Mouse (Mus musculus) kidney, postnatal 25 days (tissue): ENCODE measurements around the gene Tchh.
"Not testable (repeated sequence)": the region's sequence is repeated elsewhere in the genome, so short reads cannot be mapped to it uniquely, and the experiment has no call there.

Source experiments
- DNase-seq, 2 experiments: peaks; one replicate each; pipeline ENCODE4 v3.0.0; 2021; ENCODE audit warnings: mixed read lengths in 2 of 2

Tchh gene

DNA sequence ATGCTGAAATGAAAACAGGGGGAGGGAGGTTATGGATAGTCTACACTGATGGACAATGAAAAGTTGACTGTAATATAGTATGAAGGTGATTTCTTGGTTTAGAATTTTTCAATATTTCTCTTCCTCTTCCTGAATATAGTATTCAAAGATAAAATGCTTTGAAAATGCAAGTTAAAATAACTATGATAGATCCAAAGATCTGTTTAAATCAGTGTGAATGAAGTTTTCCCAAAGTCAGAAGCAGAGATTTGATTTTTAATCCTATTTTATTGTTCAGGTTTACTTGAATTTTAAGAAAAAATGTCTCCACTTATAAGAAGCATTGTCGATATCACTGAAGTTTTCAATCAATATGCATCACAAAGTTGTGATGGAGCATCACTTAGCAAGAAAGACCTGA lies at the start of gene Tchh:
Tchh (plus strand) TSS at position 301 of the 400 bp plus-strand sequence.
- no peak for DNase-seq

GRCm38 (mm10) chr3:93393366-93393765 lies 48.8 kb upstream of the Tchh start, which contains the start of gene Rptn:
Gene Rptn, plus strand, starts transcription at chr3:93393699.
- DNase-seq: no peak

DNA sequence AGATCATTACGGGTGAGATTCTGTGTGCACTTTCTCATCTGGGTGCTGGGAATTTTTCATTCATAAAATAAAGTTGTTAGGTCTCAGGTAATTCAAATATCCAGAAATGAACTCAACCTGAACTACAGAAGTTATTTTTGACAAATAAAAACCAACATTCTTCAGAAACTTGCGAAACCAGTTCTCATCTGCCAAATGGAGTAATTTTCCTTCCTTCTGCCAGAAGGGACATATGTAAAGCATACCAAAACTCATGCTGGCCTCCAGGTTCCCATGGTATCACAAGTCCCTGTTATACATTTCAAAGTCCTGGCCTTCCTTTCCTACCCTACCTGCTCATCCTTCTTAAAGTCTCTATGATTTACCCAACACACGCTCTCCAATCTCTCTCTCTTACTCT lies 38.2 kb upstream of the Tchh start:
- no peak for DNase-seq

DNA sequence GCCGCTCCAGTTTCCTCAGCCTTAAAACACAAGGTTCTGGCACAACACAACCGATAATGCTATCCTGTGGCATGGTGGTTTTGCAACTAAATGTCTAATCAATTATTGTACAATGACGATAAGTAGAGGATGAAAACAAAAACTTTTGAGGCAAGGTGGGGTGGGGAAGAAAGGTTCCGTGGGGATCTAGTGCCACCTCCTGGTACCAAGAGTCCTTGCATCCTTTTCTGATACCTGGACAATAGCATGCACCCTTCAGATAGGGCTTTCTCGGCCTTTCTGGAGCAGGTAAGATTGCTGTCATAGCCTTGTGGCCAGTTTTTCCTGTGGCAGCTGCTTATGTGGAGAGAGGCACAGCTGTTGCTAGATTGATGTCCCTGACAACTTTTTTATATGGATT lies 35.1 kb upstream of the Tchh start:
- DNase-seq: peak; percentile 40 to 42

- no peak for DNase-seq
Measured at GRCm38 (mm10) chr3:93411905-93412304, 30.2 kb upstream of the Tchh start.

GRCm38 (mm10) chr3:93431673-93432072 lies 10.5 kb upstream of the Tchh start:
- no peak for DNase-seq

- DNase-seq: peak; percentile 11 to 37
Measured at GRCm38 (mm10) chr3:93443501-93444101, 1.5 kb downstream of the Tchh start.

GRCm38 (mm10) chr3:93444343-93445164 lies 2.4 kb downstream of the Tchh start:
- peak; percentile 67 to 86 for DNase-seq

DNA sequence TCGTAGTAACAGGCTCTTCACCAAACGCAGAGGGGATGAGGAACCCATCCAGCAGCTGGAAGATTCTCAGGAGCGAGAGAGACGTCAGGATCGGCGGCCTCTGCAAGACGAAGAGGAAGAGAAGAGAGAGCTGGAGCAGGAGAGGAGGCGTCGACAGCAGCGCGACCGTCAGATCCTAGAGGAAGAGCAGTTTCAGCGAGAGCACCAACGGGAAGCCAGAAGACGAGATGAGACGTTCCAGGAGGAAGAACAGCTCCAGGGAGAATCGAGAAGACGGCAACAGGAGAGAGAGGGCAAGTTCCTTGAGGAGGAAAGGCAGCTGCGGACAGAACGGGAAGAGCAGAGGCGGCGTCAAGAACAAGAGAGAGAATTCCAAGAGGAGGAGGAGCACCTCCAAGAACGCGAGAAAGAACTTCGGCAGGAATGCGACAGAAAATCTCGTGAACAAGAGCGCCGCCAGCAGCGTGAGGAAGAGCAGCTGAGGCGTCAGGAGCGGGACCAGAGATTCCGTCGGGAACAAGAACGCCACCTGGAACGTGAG lies 3.1 kb downstream of the Tchh start:
- peak; percentile 37 to 58 for DNase-seq

DNA sequence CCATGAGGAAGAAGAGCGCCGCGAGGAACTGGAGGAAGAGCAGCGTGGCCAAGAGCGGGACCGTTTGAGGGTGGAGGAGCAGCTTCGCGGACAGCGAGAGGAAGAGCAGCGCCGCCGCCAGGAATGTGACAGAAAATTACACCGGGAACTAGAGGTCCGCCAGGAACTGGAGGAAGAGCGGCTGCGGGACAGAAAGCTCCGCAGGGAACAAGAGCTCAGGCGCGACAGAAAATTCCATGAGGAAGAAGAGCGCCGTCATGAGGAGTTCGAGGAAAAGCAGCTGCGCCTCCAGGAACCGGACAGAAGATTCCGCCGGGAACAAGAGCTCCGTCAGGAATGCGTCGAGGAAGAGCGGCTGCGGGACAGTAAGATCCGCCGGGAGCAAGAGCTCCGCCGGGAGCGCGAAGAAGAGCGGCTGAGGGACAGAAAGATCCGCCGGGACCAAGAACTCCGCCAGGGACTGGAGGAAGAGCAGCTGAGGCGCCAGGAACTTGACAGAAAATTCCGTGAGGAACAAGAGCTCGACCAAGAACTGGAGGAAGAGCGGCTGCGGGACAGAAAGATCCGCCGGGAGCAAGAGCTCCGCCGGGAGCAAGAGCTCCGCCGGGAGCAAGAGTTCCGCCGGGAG lies 4.1 kb downstream of the Tchh start:
- peak; percentile 33 to 64 for DNase-seq

DNA sequence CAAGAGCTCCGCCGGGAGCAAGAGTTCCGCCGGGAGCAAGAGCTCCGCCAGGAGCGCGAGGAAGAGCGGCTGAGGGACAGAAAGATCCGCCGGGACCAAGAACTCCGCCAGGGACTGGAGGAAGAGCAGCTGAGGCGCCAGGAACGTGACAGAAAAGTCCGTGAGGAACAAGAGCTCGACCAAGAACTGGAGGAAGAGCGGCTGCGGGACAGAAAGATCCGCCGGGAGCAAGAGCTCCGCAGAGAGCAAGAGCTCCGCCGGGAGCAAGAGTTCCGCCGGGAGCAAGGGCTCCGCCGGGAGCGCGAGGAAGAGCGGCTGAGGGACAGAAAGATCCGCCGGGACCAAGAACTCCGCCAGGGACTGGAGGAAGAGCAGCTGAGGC lies 4.6 kb downstream of the Tchh start:
- DNase-seq: not testable (repeated sequence)

- peak; percentile 70 to 84 for DNase-seq
Measured at GRCm38 (mm10) chr3:93447138-93447841, 5.2 kb downstream of the Tchh start.

GRCm38 (mm10) chr3:93466556-93466955 lies 24.4 kb downstream of the Tchh start:
- no peak for DNase-seq

DNA sequence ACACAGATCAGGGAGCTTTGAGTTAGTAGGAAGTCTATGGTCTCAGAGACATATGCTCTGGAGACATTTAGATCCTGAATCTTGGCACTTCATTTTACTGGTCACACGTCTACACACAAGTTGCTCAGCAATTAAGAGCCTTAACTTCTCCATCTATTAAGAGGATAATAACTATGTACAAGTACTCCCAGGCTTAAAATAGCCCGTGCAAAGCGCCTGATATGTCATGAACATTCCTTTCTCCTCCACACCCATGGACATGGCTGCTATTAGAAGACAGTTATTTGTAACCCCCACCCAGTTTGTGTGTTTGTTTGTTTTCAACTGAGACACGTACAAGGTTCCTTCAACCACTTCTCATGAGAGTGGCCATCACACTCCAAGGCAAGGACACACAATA lies 25.0 kb downstream of the Tchh start:
- DNase-seq: no peak

- DNase-seq: peak; percentile 6 to 49
Measured at GRCm38 (mm10) chr3:93468561-93468960, 26.4 kb downstream of the Tchh start, which contains the start of gene Tchhl1. Gene Tchhl1, plus strand, starts transcription at chr3:93468754.

- DNase-seq: peak; percentile 9 to 66
Measured at GRCm38 (mm10) chr3:93469629-93470028, 27.5 kb downstream of the Tchh start.

GRCm38 (mm10) chr3:93480053-93480452 lies 37.9 kb downstream of the Tchh start:
- DNase-seq: no peak

DNA sequence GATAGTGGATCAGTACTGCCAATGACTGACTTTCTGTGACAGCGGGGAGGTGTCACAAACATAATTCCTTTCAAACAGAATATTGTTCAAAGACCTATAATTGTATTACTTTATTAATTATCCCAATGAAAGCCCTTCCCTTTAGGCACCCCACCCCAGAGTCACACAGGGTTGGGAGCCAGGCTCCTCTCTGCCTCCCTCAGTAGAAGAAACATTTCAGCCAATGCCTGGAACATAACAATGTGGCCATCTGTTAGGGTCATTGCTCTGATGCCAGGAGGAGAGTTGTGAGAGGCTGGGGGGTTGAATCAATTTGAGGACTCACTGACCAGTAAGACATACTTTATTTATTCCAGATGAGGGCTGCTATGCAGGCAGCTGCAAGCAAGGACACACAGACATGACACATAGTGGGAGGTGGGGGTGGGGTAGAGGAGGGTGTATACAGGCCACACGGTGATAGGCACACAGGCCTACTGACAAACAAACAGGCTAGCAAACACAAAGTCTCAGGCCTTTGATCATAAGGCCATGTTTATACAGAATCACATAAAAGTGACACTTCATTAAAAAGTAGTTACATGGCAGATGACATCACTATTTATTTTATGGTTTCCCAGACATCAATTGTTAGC lies 40.0 kb downstream of the Tchh start:
- DNase-seq: no peak

DNA sequence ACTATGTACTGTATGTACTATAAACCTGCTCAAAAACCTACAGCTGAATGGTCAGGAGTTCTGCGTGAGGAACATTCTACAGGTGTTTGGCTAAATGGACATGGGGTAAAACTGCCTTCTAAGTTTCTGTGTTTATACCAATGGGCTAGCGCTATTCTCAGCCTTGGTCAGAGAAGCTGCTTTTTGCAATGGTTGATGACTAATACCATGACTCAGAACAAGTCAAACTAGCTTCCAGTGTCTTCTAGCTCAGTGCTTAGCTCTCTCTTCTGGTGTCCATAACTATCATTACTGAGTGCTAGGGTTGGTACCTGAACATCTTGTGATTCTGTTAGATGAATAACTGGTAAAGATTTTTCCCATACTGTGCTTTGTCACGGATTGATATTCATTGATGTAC lies 43.5 kb downstream of the Tchh start:
- DNase-seq: no peak

GRCm38 (mm10) chr3:93488541-93488940 lies 46.4 kb downstream of the Tchh start:
- peak in 1 of 2 experiments; percentile 36 for DNase-seq

GRCm38 (mm10) chr3:93492176-93492575 lies 50.0 kb downstream of the Tchh start:
- DNase-seq: no peak

DNA sequence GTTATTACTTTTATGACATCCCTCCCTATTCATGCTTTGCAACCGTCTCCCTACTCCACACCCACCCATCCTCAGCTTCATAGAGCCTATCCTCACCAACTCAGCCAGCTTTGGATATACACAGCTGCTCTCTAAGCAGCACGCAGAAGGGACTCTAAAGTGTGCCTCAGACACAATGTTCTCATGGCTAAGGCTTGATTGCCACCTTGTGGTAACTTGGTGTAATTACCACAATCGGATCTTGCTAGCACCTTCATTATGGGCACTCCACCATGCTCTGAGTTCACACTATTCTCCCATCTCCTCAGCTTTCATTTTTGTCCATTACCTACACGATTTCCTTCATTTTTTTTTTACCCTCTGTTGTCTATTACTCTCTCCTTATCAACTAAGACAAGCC lies 51.9 kb downstream of the Tchh start:
- DNase-seq: peak; percentile 45 to 66
